Mouse (Mus musculus): ENCODE data around the gene Dmc1. TPM values are rescaled to one million over a fixed set of nuclear protein-coding genes. Genes with fewer than 3 reads are reported as not detected.

Dmc1 gene
- polyA plus RNA-seq, 1 experiment from 2014 or later = 0.99 TPM

Small RNAs within 50 kb of the gene (microRNA-seq; reads per million reads assigned to microRNA genes)
- gene Gm27903 = not detected

Other genes with a start within 250 kb of the Dmc1 start
- 42.4 and 54.9 TPM in 2 replicates for gene Tmem184b, start 201.5 kb downstream of the Dmc1 start, polyA plus RNA-seq (2015; fragmentation: Nextera tagmentation; extraction: Ambion mirVana)
- gene Csnk1e, start 149.5 kb downstream of the Dmc1 start, polyA plus RNA-seq (2015; fragmentation: Nextera tagmentation; extraction: Ambion mirVana) = 132 and 147 TPM in 2 replicates
- gene Kcnj4, start 99.9 kb downstream of the Dmc1 start, polyA plus RNA-seq (2015; fragmentation: Nextera tagmentation; extraction: Ambion mirVana) = 0.09 TPM in 1 of 2 replicates, not detected in the other
- 11.6 and 14.2 TPM in 2 replicates for gene Kdelr3, start 88.7 kb downstream of the Dmc1 start, polyA plus RNA-seq (2015; fragmentation: Nextera tagmentation; extraction: Ambion mirVana)
- 42.9 and 44.6 TPM in 2 replicates for gene Ddx17, start 58.4 kb downstream of the Dmc1 start, polyA plus RNA-seq (2015; fragmentation: Nextera tagmentation; extraction: Ambion mirVana)
- 3.0 and 3.5 TPM in 2 replicates for gene Fam227a, start 53.8 kb upstream of the Dmc1 start, polyA plus RNA-seq (2015; fragmentation: Nextera tagmentation; extraction: Ambion mirVana)
- 93.8 and 101 TPM in 2 replicates for gene Cby1, start 54.1 kb upstream of the Dmc1 start, polyA plus RNA-seq (2015; fragmentation: Nextera tagmentation; extraction: Ambion mirVana)
- 220 and 251 TPM in 2 replicates for gene Tomm22, start 65.8 kb upstream of the Dmc1 start, polyA plus RNA-seq (2015; fragmentation: Nextera tagmentation; extraction: Ambion mirVana)
- gene Josd1, start 82.8 kb upstream of the Dmc1 start, polyA plus RNA-seq (2015; fragmentation: Nextera tagmentation; extraction: Ambion mirVana) = 19.1 and 21.5 TPM in 2 replicates
- gene Gtpbp1, start 85.7 kb upstream of the Dmc1 start, polyA plus RNA-seq (2015; fragmentation: Nextera tagmentation; extraction: Ambion mirVana) = 46.0 and 51.5 TPM in 2 replicates
- 4.6 and 4.7 TPM in 2 replicates for gene Sun2, start 137.4 kb upstream of the Dmc1 start, polyA plus RNA-seq (2015; fragmentation: Nextera tagmentation; extraction: Ambion mirVana)
- 61.8 and 64.9 TPM in 2 replicates for gene Dnal4, start 172.7 kb upstream of the Dmc1 start, polyA plus RNA-seq (2015; fragmentation: Nextera tagmentation; extraction: Ambion mirVana)
- 44.1 and 58.7 TPM in 2 replicates for gene Nptxr, start 199.7 kb upstream of the Dmc1 start, polyA plus RNA-seq (2015; fragmentation: Nextera tagmentation; extraction: Ambion mirVana)
- gene Npcd, start 229.1 kb upstream of the Dmc1 start, polyA plus RNA-seq (2015; fragmentation: Nextera tagmentation; extraction: Ambion mirVana) = 0.41 and 0.67 TPM in 2 replicates
- gene Cbx6, start 229.6 kb upstream of the Dmc1 start, polyA plus RNA-seq (2015; fragmentation: Nextera tagmentation; extraction: Ambion mirVana) = 65.2 and 67.2 TPM in 2 replicates